Mouse (Mus musculus) midbrain, embryonic 14.5 days (tissue): ENCODE measurements around the gene Cd79b. TPM values are rescaled to one million over a fixed set of nuclear protein-coding genes. Genes with fewer than 3 reads are reported as not detected.

Experiments used
- ATAC-seq: fragments of 200-750 bp; cut with Nextera tagmentation; 2 replicates; pipeline ENCODE4 v1.8.0; 2017; ENCODE audit warnings: moderate number of reproducible peaks, moderate library complexity; ENCODE audit not compliant: low FRiP score, low TSS enrichment
- DNase-seq: peaks from one replicate; pipeline ENCODE4 v3.0.0-alpha.2; 2015
- H3K27ac ChIP-seq: fragments of 300-500 bp; sonication (generic); replicated peaks from 2 replicates; pipeline ENCODE4 v1.5.1; 2014; ENCODE audit warnings: mild to moderate bottlenecking, low read depth, low read length, moderate library complexity
- H3K27me3 ChIP-seq: fragments of 300-500 bp; sonication (generic); 2 replicates; pipeline ENCODE4 v1.6.1; 2014; ENCODE audit warnings: low read length, control low read depth, mixed read lengths; ENCODE audit not compliant: control insufficient read depth, insufficient read depth
- H3K36me3 ChIP-seq: fragments of 300-500 bp; sonication (generic); 2 replicates; pipeline ENCODE4 v1.6.1; 2014; ENCODE audit warnings: low read length, control low read depth; ENCODE audit not compliant: control insufficient read depth, insufficient read depth
- H3K4me1 ChIP-seq: fragments of 300-500 bp; sonication (generic); 2 replicates; pipeline ENCODE4 v1.6.1; 2014; ENCODE audit warnings: mild to moderate bottlenecking, antibody characterized with exemption, low read length, control low read depth; ENCODE audit not compliant: control insufficient read depth, insufficient read depth
- H3K4me2 ChIP-seq: fragments of 300-500 bp; sonication (generic); 2 replicates; pipeline ENCODE4 v1.6.1; 2014; ENCODE audit warnings: mild to moderate bottlenecking, low read length, moderate library complexity
- H3K4me3 ChIP-seq: fragments of 300-500 bp; sonication (generic); replicated peaks from 2 replicates; pipeline ENCODE4 v1.5.1; 2014; ENCODE audit warnings: low read depth, low read length
- H3K9ac ChIP-seq: fragments of 300-500 bp; sonication (generic); replicated peaks from 2 replicates; pipeline ENCODE4 v1.6.1; 2014; ENCODE audit warnings: mild to moderate bottlenecking, low read length, moderate library complexity
- H3K9me3 ChIP-seq: fragments of 300-500 bp; sonication (generic); 2 replicates; pipeline ENCODE4 v1.6.1; 2016; ENCODE audit warnings: low read length, control low read depth, mixed read lengths; ENCODE audit not compliant: control insufficient read depth
- WGBS: fragments of 180-500 bp; shearing (Covaris S2); extraction: QIAGEN DNeasy Blood & Tissue Kit; methylation state at CpG from one replicate; pipeline ENCODE4 v1.1.7; 2014; 5-methylcytosine and 5-hydroxymethylcytosine counted together
- polyA plus RNA-seq: library from polyadenylated mRNA; unstranded; fragments of >200 nt; fragmentation: Nextera tagmentation; extraction: Ambion mirVana; gene quantifications from 2 replicates; pipeline ENCODE4 v1.2.1, GENCODE M21; 2014

Cd79b gene
- polyA plus RNA-seq, 1 experiment from 2014 or later, result 0.59 TPM

DNA sequence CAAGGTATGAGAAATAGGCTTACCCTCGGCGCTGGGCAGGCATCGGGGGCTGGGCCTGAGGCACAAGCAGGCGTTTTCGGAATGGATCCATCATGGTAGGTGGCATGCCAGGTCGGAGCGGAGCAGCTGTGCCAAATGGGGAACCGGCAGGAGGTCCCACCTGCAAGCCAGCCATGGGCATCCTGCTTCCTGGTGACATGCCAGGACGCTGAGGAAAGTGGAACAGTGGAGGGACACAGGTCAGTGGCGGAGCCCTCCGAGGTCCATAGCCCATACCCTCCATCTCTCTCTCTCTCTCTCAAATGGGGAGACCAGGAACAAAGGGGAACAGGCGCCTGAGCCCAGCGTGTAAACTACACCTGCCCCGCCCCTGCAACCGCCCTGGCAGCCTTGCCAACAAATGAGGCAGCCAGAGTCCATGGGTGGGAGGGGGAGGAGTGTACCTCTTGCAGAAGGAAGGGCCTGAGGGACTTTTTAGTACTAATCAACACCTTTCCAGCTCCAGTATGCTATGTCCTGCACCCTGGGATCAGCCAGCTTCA lies 47.2 kb downstream of the Cd79b start:
- no peak for DNase-seq
- H3K9ac ChIP-seq, result 0 out of 2 replicates have a peak overlapping the region, but pooled peaks have one; percentile 14
- no peak overlapping the region for H3K27ac ChIP-seq
- H3K4me1 ChIP-seq, result peaks cover 13% of the 10 kb centered on the region
- H3K4me3 ChIP-seq, result no peak overlapping the region
- no peak overlapping the region for H3K4me2 ChIP-seq
- no peaks in the 10 kb centered on the region for H3K9me3 ChIP-seq
- no peaks in the 10 kb centered on the region for H3K27me3 ChIP-seq
- H3K36me3 ChIP-seq, result peaks cover 51% of the 10 kb centered on the region
- 84% methylated on average over 15 of the region's 15 CpGs for WGBS
- no peak for ATAC-seq

DNA sequence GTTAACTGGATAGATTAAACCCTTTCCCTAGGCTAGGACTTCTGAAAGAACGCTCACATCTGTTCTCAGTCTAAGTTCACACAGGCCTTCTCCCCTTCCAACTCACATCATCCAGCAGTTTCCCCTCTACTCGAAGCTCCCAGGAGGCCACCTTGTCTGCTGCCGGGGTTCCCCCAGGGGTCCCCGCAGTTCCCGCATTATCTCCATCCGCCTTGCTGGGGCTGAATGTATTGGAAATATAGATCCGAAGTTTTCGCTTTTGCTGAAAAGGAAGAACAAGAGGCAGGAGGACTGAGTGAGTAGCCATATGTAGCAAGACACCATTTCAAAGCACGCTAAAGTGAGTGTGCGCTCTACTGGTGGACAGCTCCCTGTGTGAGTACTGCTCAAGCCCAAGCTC lies 48.1 kb downstream of the Cd79b start:
- 92% methylated on average over 10 of the region's 10 CpGs for WGBS
- peaks cover 8% of the 10 kb centered on the region for H3K4me1 ChIP-seq
- no peak overlapping the region for H3K4me3 ChIP-seq
- peaks cover 61% of the 10 kb centered on the region for H3K36me3 ChIP-seq
- no peaks in the 10 kb centered on the region for H3K9me3 ChIP-seq
- H3K27me3 ChIP-seq, result no peaks in the 10 kb centered on the region
- H3K27ac ChIP-seq, result no peak overlapping the region
- ATAC-seq (no peak), DNase-seq (no peak)
- H3K9ac ChIP-seq, result no peak overlapping the region
- H3K4me2 ChIP-seq, result no peak overlapping the region

DNA sequence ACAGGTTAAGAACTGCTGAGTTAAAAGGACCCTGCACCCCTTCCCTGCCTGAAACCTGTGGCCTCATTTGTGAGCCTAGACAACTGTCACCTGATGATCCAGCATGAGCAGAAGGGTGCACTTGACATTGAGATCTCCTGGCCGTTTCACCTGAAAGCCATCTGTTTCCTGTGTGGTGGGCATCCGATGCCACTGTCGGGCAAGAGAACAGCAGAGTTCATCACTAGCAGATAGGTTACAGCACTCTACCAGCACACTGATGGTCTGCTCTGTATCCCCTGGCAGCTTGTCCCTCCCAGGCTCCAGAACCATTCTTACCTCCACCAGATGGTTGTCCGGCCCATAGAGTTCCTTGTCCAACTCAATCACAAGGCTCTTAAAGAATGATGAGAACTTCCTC lies 49.0 kb downstream of the Cd79b start:
- DNase-seq (no peak), ATAC-seq (no peak)
- WGBS, result 94% methylated on average over 4 of the region's 4 CpGs
- Histone ChIP-seq H3K4me1 (peaks cover 5% of the 10 kb centered on the region; the same call in 1 of the 2 replicates), H3K4me2 (no peak overlapping the region), H3K9ac (no peak overlapping the region), H3K27me3 (no peaks in the 10 kb centered on the region), H3K4me3 (no peak overlapping the region), H3K9me3 (no peaks in the 10 kb centered on the region), H3K27ac (no peak overlapping the region), H3K36me3 (peaks cover 69% of the 10 kb centered on the region)

DNA sequence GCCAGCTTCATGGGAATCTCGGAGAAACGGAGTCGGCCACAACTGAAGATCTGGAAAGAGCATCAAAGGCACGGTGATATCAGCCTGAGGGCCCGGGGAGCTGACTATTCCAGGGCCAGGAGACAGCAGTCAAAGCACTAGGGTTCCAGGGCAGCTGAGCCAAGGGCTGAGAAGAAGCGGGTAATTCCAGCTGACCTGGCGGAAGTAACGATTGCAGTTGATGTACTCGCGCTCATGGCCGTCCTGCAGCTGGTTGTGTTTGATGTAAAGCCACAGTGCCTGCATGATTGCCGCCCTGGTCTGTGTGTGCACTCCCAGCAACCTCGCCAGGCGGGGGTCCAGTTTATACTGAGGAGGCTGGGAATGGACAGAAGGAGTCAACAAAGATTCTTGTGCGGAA lies 49.6 kb downstream of the Cd79b start:
- no peaks in the 10 kb centered on the region for H3K9me3 ChIP-seq
- DNase-seq, result no peak
- H3K27me3 ChIP-seq, result no peaks in the 10 kb centered on the region
- H3K4me1 ChIP-seq, result peaks cover 5% of the 10 kb centered on the region; the same call in 1 of the 2 replicates
- H3K36me3 ChIP-seq, result peaks cover 70% of the 10 kb centered on the region
- no peak overlapping the region for H3K27ac ChIP-seq
- H3K9ac ChIP-seq, result no peak overlapping the region
- WGBS, result 94% methylated on average over 15 of the region's 15 CpGs
- ATAC-seq, result no peak
- H3K4me2 ChIP-seq, result no peak overlapping the region
- no peak overlapping the region for H3K4me3 ChIP-seq

DNA sequence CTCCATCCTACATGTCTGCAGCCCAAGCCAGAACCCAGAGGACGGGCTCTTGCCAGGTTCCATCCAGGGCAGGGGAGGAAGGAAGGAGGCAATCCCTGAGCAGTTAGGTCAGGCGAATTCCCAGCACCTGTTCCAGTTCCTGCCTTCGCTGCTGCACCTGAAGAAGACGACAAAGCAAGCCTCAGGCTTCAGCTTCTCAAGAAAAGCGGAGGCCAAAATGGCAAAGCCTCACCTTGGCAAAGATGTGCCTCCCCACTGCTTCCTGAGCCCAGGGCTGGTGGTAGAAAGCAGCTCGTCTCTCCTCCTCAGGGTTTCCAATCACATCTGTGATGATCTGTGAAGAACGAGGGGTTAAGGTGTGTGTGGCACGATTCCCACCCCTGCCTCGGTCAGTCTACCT lies 50.6 kb downstream of the Cd79b start:
- 91% methylated on average over 9 of the region's 9 CpGs for WGBS
- H3K9ac ChIP-seq, result no peak overlapping the region
- ATAC-seq (no peak), DNase-seq (no peak)
- H3K36me3 ChIP-seq, result peaks cover 76% of the 10 kb centered on the region
- peaks cover 5% of the 10 kb centered on the region; the same call in 1 of the 2 replicates for H3K4me1 ChIP-seq
- no peak overlapping the region for H3K4me2 ChIP-seq
- H3K27ac ChIP-seq, result no peak overlapping the region
- H3K9me3 ChIP-seq, result no peaks in the 10 kb centered on the region
- H3K4me3 ChIP-seq, result no peak overlapping the region
- no peaks in the 10 kb centered on the region for H3K27me3 ChIP-seq

Other genes with a start within 250 kb of the Cd79b start
- 5.6 and 6.1 TPM in 2 replicates for gene Taco1, start 248.7 kb downstream of the Cd79b start, polyA plus RNA-seq
- 12.4 and 15.2 TPM in 2 replicates for gene Map3k3, start 230.1 kb downstream of the Cd79b start, polyA plus RNA-seq
- not detected in 2 replicates for gene Gm10840, start 153.9 kb downstream of the Cd79b start, polyA plus RNA-seq
- 161 and 171 TPM in 2 replicates for gene Limd2, start 153.9 kb downstream of the Cd79b start, polyA plus RNA-seq
- 30.0 and 30.5 TPM in 2 replicates for gene Strada, start 112.6 kb downstream of the Cd79b start, polyA plus RNA-seq
- 48.7 and 87.5 TPM in 2 replicates for gene Ccdc47, start 98.4 kb downstream of the Cd79b start, polyA plus RNA-seq
- 56.3 and 88.3 TPM in 2 replicates for gene Ddx42, start 97.8 kb downstream of the Cd79b start, polyA plus RNA-seq
- 22.0 and 30.2 TPM in 2 replicates for gene Ftsj3, start 58.7 kb downstream of the Cd79b start, polyA plus RNA-seq
- gene Psmc5, start 58.6 kb downstream of the Cd79b start, polyA plus RNA-seq, result 265 and 286 TPM in 2 replicates
- 10.0 and 14.0 TPM in 2 replicates for gene Smarcd2, start 41.8 kb downstream of the Cd79b start, polyA plus RNA-seq
- gene Tcam1, start 38.1 kb downstream of the Cd79b start, polyA plus RNA-seq, result 0.09 and 0.12 TPM in 2 replicates
- gene Gh, start 12.9 kb downstream of the Cd79b start, polyA plus RNA-seq, result not detected in 2 replicates
- gene Scn4a, start 38.5 kb upstream of the Cd79b start, polyA plus RNA-seq, result not detected in 2 replicates
- not detected in 2 replicates for gene Prr29, start 50.7 kb upstream of the Cd79b start, polyA plus RNA-seq
- 8.1 and 12.4 TPM in 2 replicates for gene Icam2, start 73.3 kb upstream of the Cd79b start, polyA plus RNA-seq
- 5.5 and 6.6 TPM in 2 replicates for gene Ern1, start 173.1 kb upstream of the Cd79b start, polyA plus RNA-seq